Comparison of ENCODE assay signal across 19 mouse cellular contexts in the genomic region with DNA sequence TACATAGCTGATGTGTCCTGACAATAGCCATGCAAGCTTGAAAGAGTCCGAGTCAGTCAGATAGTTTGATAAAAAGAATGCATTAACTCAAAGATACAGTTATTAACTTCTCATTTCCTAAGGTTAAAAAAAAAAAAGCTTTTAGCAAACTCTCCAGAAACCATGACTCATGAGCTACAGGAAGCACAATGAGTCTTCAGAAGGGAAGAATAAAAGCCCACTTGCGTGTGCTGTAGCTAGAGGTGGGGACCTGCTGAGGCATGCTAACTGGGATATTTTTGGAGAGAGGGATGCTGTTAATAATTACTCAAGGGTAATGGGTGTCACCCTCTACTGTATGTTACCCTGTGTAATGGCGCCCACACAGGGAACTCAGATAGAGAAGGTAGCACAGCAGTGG.
DNase-seq lines count a peak whose midpoint lies in the region; ATAC-seq lines count a peak whose summit lies in the region.
"Had no signal": no experiment of that assay in that cellular context is flagged by ENCODE, and none has a peak within 500 bp of the region (broad histone marks: within the 10 kb centered on the region; RNA-seq: fewer than 3 reads in every experiment).

No protein-coding gene starts in this region.

- DNase-seq in 416B (ENCODE audit: low read depth) = peak; percentile 63
- DNase-seq in brain, adult 2 months (ENCODE audit: low read depth, low spot score) = peak; percentile 69
- no peak for DNase-seq in heart, adult 9 months (ENCODE audit: low spot score in 2 of 2)
- no peak for DNase-seq in spleen, adult 12 weeks (ENCODE audit: low spot score)
- DNase-seq: adrenal gland, adult 8-10 months; adrenal gland, postnatal 14 days; adrenal gland, postnatal 36 days; cerebellum, adult 11 months; cerebellum, adult 18-20 months; cerebellum, adult 8-10 months; cerebellum, adult 9-11 months; cerebellum, postnatal 14 days; cerebellum, postnatal 36 days; embryo, embryonic 11 days; forebrain, postnatal 0 days had no signal

- no peak for ATAC-seq in frontal cortex, adult (ENCODE audit: low TSS enrichment)
- ATAC-seq: activated CD4-positive, CD25-positive, alpha-beta regulatory T cell, adult 4 months; forebrain, embryonic 13.5 days; forebrain, embryonic 15.5 days; forebrain, postnatal 0 days had no signal

Comparison
In these comparisons a context has a peak if more than half of its experiments do, and no peak if none do; other contexts are left out.
1. DNase-seq: peak in 416B (single experiment) and brain, adult 2 months (single experiment); none in heart, adult 9 months (0 of 2) and spleen, adult 12 weeks (single experiment).